Mouse (Mus musculus): Measurements from ENCODE around the gene Rhbdd3. TPM values are rescaled to one million over a fixed set of nuclear protein-coding genes. Genes with fewer than 3 reads are reported as not detected.

Gene Rhbdd3
- polyA plus RNA-seq, 1 experiment from 2014 or later: 48.8 TPM

DNA sequence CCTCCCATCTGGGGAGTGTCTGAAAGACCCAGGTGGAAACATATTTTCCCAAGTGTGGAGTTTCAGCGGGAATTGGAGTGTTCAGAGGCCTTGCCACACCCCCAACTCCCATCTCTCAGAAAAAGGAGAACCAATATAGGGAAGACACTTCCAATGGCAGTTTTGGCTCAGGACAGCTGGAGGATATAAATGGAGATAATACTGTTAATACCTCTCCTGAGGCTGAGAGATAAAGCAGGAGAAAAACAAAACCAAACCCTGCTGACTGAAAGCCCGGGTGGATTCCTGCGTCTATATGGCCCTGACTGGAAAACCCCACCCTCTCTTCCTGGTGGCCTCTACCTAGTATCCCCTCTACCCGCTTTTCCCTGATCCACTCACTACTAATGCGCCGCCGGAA lies 3.7 kb downstream of the Rhbdd3 start:
- no peak overlapping the region for H3K4me2 ChIP-seq (ENCODE audit: low read length)

GRCm38 (mm10) chr11:5103986-5104509 lies 5.3 kb downstream of the Rhbdd3 start:
- Histone ChIP-seq H3K36me3 (ENCODE audit: control insufficient read depth, insufficient read depth, low read length) (no peaks in the 10 kb centered on the region), H3K4me1 (ENCODE audit: control insufficient read depth, insufficient read depth, low read length) (peaks cover 15% of the 10 kb centered on the region), H3K9me3 (replicated peaks; ENCODE audit: control insufficient read depth, low read length, poor library complexity, severe bottlenecking) (no peaks in the 10 kb centered on the region), H3K27me3 (ENCODE audit: control insufficient read depth, insufficient read depth, low read depth, low read length) (no peaks in the 10 kb centered on the region), H3K4me3 (ENCODE audit: low read depth, low read length) (no peak overlapping the region), H3K27ac (ENCODE audit: low read length) (no peak overlapping the region), H3K9ac (ENCODE audit: low read depth, low read length) (no peak overlapping the region), H3K4me2 (ENCODE audit: low read length) (no peak overlapping the region)
- ATAC-seq: no peak
- WGBS: 96% methylated on average over 4 of the region's 4 CpGs

More for the DNA sequence above, 3.7 kb downstream of the Rhbdd3 start:
- no peak overlapping the region for H3K27ac ChIP-seq (ENCODE audit: low read length)
- no peak for ATAC-seq
- 89% methylated on average over 7 of the region's 7 CpGs for WGBS
- no peak overlapping the region for H3K4me3 ChIP-seq (ENCODE audit: low read depth, low read length)
- no peaks in the 10 kb centered on the region for H3K27me3 ChIP-seq (ENCODE audit: control insufficient read depth, insufficient read depth, low read depth, low read length)
- no peaks in the 10 kb centered on the region for H3K9me3 ChIP-seq (replicated peaks; ENCODE audit: control insufficient read depth, low read length, poor library complexity, severe bottlenecking)
- H3K36me3 ChIP-seq (ENCODE audit: control insufficient read depth, insufficient read depth, low read length): no peaks in the 10 kb centered on the region
- no peak overlapping the region for H3K9ac ChIP-seq (ENCODE audit: low read depth, low read length)
- H3K4me1 ChIP-seq (ENCODE audit: control insufficient read depth, insufficient read depth, low read length): peaks cover 18% of the 10 kb centered on the region

DNA sequence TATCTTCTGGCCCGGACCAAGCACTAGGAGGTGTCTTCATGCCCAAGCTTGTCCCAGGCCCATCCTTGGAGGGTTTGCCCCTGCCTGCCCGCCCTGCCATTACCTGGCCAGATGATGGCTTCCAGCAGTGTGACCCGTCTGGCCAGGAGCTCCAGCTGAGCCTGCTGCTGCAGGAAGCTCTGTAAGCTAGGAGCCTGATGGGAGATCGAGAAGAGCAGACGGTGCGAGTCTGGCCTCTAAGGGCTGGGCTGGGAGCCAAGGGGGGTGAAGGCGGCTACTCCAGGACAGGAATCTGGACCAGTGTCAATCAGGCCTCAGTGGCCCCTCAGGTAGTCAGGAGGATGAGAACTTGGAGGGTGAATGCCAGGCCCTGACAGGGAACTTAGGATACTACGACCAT lies 10.7 kb downstream of the Rhbdd3 start:
- ATAC-seq: no peak

DNA sequence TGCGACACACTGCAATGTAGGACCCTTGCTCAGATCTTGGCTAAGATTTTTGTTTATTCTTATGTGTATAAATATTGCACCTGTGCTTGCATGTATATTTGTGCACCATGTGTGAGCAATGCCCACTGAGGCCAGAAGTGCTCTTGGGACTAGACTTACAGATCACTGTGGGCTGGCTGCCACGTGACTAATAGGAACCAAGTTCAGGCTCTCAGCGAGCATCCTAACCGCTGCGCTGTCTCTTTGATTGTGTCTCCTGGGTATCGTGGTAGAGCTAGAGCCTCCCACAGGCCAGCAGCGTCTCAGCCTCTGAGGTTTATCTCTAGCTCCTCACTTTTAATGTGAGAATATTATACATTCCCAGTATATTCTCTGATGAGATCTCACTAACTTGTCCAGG lies 14.9 kb downstream of the Rhbdd3 start:
- Histone ChIP-seq H3K27ac (ENCODE audit: low read length) (no peak overlapping the region), H3K9me3 (replicated peaks; ENCODE audit: control insufficient read depth, low read length, poor library complexity, severe bottlenecking) (no peaks in the 10 kb centered on the region), H3K27me3 (ENCODE audit: control insufficient read depth, insufficient read depth, low read depth, low read length) (no peaks in the 10 kb centered on the region), H3K36me3 (ENCODE audit: control insufficient read depth, insufficient read depth, low read length) (no peaks in the 10 kb centered on the region), H3K4me1 (ENCODE audit: control insufficient read depth, insufficient read depth, low read length) (no peaks in the 10 kb centered on the region), H3K4me3 (ENCODE audit: low read depth, low read length) (no peak overlapping the region), H3K4me2 (ENCODE audit: low read length) (no peak overlapping the region), H3K9ac (ENCODE audit: low read depth, low read length) (no peak overlapping the region)
- WGBS: 75% methylated on average over 7 of the region's 7 CpGs
- no peak for ATAC-seq

More for the DNA sequence above, 10.7 kb downstream of the Rhbdd3 start:
- Histone ChIP-seq H3K4me3 (ENCODE audit: low read depth, low read length) (no peak overlapping the region), H3K27me3 (ENCODE audit: control insufficient read depth, insufficient read depth, low read depth, low read length) (no peaks in the 10 kb centered on the region), H3K36me3 (ENCODE audit: control insufficient read depth, insufficient read depth, low read length) (no peaks in the 10 kb centered on the region), H3K27ac (ENCODE audit: low read length) (no peak overlapping the region), H3K4me2 (ENCODE audit: low read length) (no peak overlapping the region), H3K9me3 (replicated peaks; ENCODE audit: control insufficient read depth, low read length, poor library complexity, severe bottlenecking) (no peaks in the 10 kb centered on the region), H3K4me1 (ENCODE audit: control insufficient read depth, insufficient read depth, low read length) (no peaks in the 10 kb centered on the region), H3K9ac (ENCODE audit: low read depth, low read length) (no peak overlapping the region)
- 79% methylated on average over 8 of the region's 8 CpGs for WGBS

GRCm38 (mm10) chr11:5114931-5115581 lies 16.3 kb downstream of the Rhbdd3 start:
- no peak overlapping the region for H3K9ac ChIP-seq (ENCODE audit: low read depth, low read length)
- H3K4me3 ChIP-seq (ENCODE audit: low read depth, low read length): no peak overlapping the region
- no peaks in the 10 kb centered on the region for H3K9me3 ChIP-seq (replicated peaks; ENCODE audit: control insufficient read depth, low read length, poor library complexity, severe bottlenecking)
- 31% methylated on average over 13 of the region's 13 CpGs for WGBS
- 0 out of 2 replicates have a peak, but pooled peaks have one; percentile 44 for ATAC-seq
- H3K4me1 ChIP-seq (ENCODE audit: control insufficient read depth, insufficient read depth, low read length): no peaks in the 10 kb centered on the region
- no peaks in the 10 kb centered on the region for H3K27me3 ChIP-seq (ENCODE audit: control insufficient read depth, insufficient read depth, low read depth, low read length)
- no peaks in the 10 kb centered on the region for H3K36me3 ChIP-seq (ENCODE audit: control insufficient read depth, insufficient read depth, low read length)
- H3K4me2 ChIP-seq (ENCODE audit: low read length): no peak overlapping the region
- no peak overlapping the region for H3K27ac ChIP-seq (ENCODE audit: low read length)

GRCm38 (mm10) chr11:5125713-5126112 lies 27.0 kb downstream of the Rhbdd3 start:
- H3K9me3 ChIP-seq (replicated peaks; ENCODE audit: control insufficient read depth, low read length, poor library complexity, severe bottlenecking): no peaks in the 10 kb centered on the region
- no peak overlapping the region for H3K4me2 ChIP-seq (ENCODE audit: low read length)
- ATAC-seq: no peak
- no peak overlapping the region for H3K4me3 ChIP-seq (ENCODE audit: low read depth, low read length)
- H3K4me1 ChIP-seq (ENCODE audit: control insufficient read depth, insufficient read depth, low read length): no peaks in the 10 kb centered on the region
- no peak overlapping the region for H3K27ac ChIP-seq (ENCODE audit: low read length)
- no peaks in the 10 kb centered on the region for H3K27me3 ChIP-seq (ENCODE audit: control insufficient read depth, insufficient read depth, low read depth, low read length)
- no peak overlapping the region for H3K9ac ChIP-seq (ENCODE audit: low read depth, low read length)
- 54% methylated on average over 4 of the region's 4 CpGs for WGBS
- no peaks in the 10 kb centered on the region for H3K36me3 ChIP-seq (ENCODE audit: control insufficient read depth, insufficient read depth, low read length)

DNA sequence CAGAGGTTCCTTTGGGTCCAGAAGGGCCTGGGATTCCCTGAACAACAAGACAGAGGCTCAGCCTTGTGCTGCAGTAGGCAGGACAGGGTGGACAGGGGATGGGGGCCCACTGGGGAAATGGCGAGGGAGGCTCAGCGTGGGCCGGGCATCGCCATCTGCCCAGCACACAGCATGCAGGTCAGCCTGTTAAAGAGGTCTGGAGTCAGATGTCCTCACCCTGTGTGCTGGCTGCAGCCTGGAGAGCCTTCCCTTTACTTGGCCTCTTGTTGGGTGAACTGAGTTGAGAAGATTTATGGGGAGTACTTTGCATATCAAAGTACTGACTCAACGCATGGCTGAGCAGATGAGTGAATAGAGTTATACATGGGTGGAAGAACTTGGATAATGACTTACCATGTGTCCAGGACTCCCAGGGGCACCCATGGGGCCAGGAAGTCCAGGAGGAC lies 30.3 kb downstream of the Rhbdd3 start:
- H3K4me3 ChIP-seq (ENCODE audit: low read depth, low read length): no peak overlapping the region
- no peak overlapping the region for H3K4me2 ChIP-seq (ENCODE audit: low read length)
- H3K27ac ChIP-seq (ENCODE audit: low read length): no peak overlapping the region
- no peaks in the 10 kb centered on the region for H3K36me3 ChIP-seq (ENCODE audit: control insufficient read depth, insufficient read depth, low read length)
- H3K4me1 ChIP-seq (ENCODE audit: control insufficient read depth, insufficient read depth, low read length): no peaks in the 10 kb centered on the region
- H3K9ac ChIP-seq (ENCODE audit: low read depth, low read length): no peak overlapping the region
- WGBS: 12% methylated on average over 5 of the region's 5 CpGs
- no peak for ATAC-seq
- no peaks in the 10 kb centered on the region for H3K27me3 ChIP-seq (ENCODE audit: control insufficient read depth, insufficient read depth, low read depth, low read length)
- no peaks in the 10 kb centered on the region for H3K9me3 ChIP-seq (replicated peaks; ENCODE audit: control insufficient read depth, low read length, poor library complexity, severe bottlenecking)

DNA sequence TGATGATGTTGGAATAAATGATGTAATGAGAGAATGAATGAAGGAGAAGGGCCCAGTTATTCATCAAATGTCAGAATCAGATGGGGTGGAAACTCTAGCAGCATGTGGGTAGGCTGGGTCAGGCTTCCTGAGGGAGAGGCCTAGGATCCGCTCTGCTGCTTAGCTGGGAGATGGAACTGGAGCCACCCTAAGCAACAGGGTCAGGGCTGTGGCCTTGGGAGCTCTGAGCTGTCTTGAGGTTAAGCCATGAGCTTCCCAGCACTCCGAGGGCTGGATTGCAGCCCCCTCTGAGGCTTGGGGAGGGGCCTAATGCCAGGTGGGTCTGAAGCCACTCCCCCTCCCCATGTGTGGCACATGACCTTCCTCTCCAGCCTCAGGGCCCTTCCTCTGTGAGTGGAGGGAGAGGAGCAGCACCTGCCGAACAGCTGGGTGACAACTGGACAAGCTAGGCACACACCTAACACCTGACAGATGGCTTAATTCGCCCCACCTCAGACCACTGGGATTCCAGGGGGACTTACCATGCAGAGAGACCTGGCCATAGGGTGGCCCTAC lies 31.5 kb downstream of the Rhbdd3 start:
- H3K27ac ChIP-seq (ENCODE audit: low read length): no peak overlapping the region
- no peaks in the 10 kb centered on the region for H3K27me3 ChIP-seq (ENCODE audit: control insufficient read depth, insufficient read depth, low read depth, low read length)
- H3K9me3 ChIP-seq (replicated peaks; ENCODE audit: control insufficient read depth, low read length, poor library complexity, severe bottlenecking): no peaks in the 10 kb centered on the region
- no peak for ATAC-seq
- H3K4me1 ChIP-seq (ENCODE audit: control insufficient read depth, insufficient read depth, low read length): no peaks in the 10 kb centered on the region
- H3K4me2 ChIP-seq (ENCODE audit: low read length): no peak overlapping the region
- H3K9ac ChIP-seq (ENCODE audit: low read depth, low read length): no peak overlapping the region
- no peaks in the 10 kb centered on the region for H3K36me3 ChIP-seq (ENCODE audit: control insufficient read depth, insufficient read depth, low read length)
- H3K4me3 ChIP-seq (ENCODE audit: low read depth, low read length): no peak overlapping the region
- WGBS: 63% methylated on average over 4 of the region's 4 CpGs

- no peak overlapping the region for H3K4me3 ChIP-seq (ENCODE audit: low read depth, low read length)
- no peak for ATAC-seq
- H3K4me2 ChIP-seq (ENCODE audit: low read length): no peak overlapping the region
- H3K27ac ChIP-seq (ENCODE audit: low read length): no peak overlapping the region
- H3K27me3 ChIP-seq (ENCODE audit: control insufficient read depth, insufficient read depth, low read depth, low read length): no peaks in the 10 kb centered on the region
- H3K9ac ChIP-seq (ENCODE audit: low read depth, low read length): no peak overlapping the region
- no peaks in the 10 kb centered on the region for H3K4me1 ChIP-seq (ENCODE audit: control insufficient read depth, insufficient read depth, low read length)
- no peaks in the 10 kb centered on the region for H3K9me3 ChIP-seq (replicated peaks; ENCODE audit: control insufficient read depth, low read length, poor library complexity, severe bottlenecking)
- WGBS: 82% methylated on average over 4 of the region's 4 CpGs
- no peaks in the 10 kb centered on the region for H3K36me3 ChIP-seq (ENCODE audit: control insufficient read depth, insufficient read depth, low read length)
Observed at GRCm38 (mm10) chr11:5132751-5133150, 34.0 kb downstream of the Rhbdd3 start.

Measured in midbrain, embryonic 16.5 days (tissue).